Mouse (Mus musculus) R1 (cell line): ENCODE data around the gene Ppp2r2c.

Source experiments
- DNase-seq: peaks from one replicate; pipeline ENCODE4 v3.0.0-alpha.2; 2018; ENCODE audit warnings: low read depth, low spot score

Gene Ppp2r2c

GRCm38 (mm10) chr5:36868266-36869090 lies at the start of gene Ppp2r2c:
Gene Ppp2r2c (plus strand): TSS chr5:36868513.
- peak; percentile 15 for DNase-seq

GRCm38 (mm10) chr5:36819742-36820141 lies 48.6 kb upstream of the Ppp2r2c start:
- DNase-seq, result no peak

- peak; percentile 74 for DNase-seq
Measured at GRCm38 (mm10) chr5:36820142-36820541, 48.2 kb upstream of the Ppp2r2c start.

GRCm38 (mm10) chr5:36822907-36823306 lies 45.4 kb upstream of the Ppp2r2c start:
- DNase-seq, result no peak

GRCm38 (mm10) chr5:36829098-36829497 lies 39.2 kb upstream of the Ppp2r2c start:
- DNase-seq, result no peak

GRCm38 (mm10) chr5:36829913-36830879 lies 38.1 kb upstream of the Ppp2r2c start, which contains the start of gene Man2b2:
Gene Man2b2 (minus strand): TSS chr5:36830653.
- peak; percentile 87 for DNase-seq

GRCm38 (mm10) chr5:36831272-36831671 lies 37.0 kb upstream of the Ppp2r2c start:
- DNase-seq, result peak; percentile 69

- DNase-seq, result peak; percentile 69
Measured at GRCm38 (mm10) chr5:36835933-36836332, 32.4 kb upstream of the Ppp2r2c start.

GRCm38 (mm10) chr5:36839032-36839431 lies 29.3 kb upstream of the Ppp2r2c start:
- no peak for DNase-seq

GRCm38 (mm10) chr5:36839602-36840001 lies 28.7 kb upstream of the Ppp2r2c start:
- DNase-seq, result no peak

- DNase-seq, result no peak
Measured at GRCm38 (mm10) chr5:36840092-36840491, 28.2 kb upstream of the Ppp2r2c start.

GRCm38 (mm10) chr5:36841701-36842100 lies 26.6 kb upstream of the Ppp2r2c start:
- no peak for DNase-seq

GRCm38 (mm10) chr5:36844490-36844889 lies 23.8 kb upstream of the Ppp2r2c start:
- DNase-seq, result no peak

GRCm38 (mm10) chr5:36851572-36851971 lies 16.7 kb upstream of the Ppp2r2c start:
- DNase-seq, result no peak

GRCm38 (mm10) chr5:36855180-36855579 lies 13.1 kb upstream of the Ppp2r2c start:
- no peak for DNase-seq

GRCm38 (mm10) chr5:36856529-36856928 lies 11.8 kb upstream of the Ppp2r2c start:
- DNase-seq, result no peak

GRCm38 (mm10) chr5:36857546-36857945 lies 10.8 kb upstream of the Ppp2r2c start:
- DNase-seq, result no peak

- DNase-seq, result peak; percentile 72
Measured at GRCm38 (mm10) chr5:36861084-36861483, 7.2 kb upstream of the Ppp2r2c start.

- DNase-seq, result no peak
Measured at GRCm38 (mm10) chr5:36866701-36867250, 1.5 kb upstream of the Ppp2r2c start.

GRCm38 (mm10) chr5:36867561-36867960 lies 752 bp upstream of the Ppp2r2c start:
- no peak for DNase-seq

- peak; percentile 26 for DNase-seq
Measured at GRCm38 (mm10) chr5:36869186-36869577, 869 bp downstream of the Ppp2r2c start.
